Mouse (Mus musculus): ENCODE results near the gene Rpl10l. TPM values are rescaled to one million over a fixed set of nuclear protein-coding genes. Genes with fewer than 3 reads are reported as not detected.

The Rpl10l gene
- polyA plus RNA-seq (2015; fragmentation: Nextera tagmentation; extraction: Ambion mirVana) = not detected in 2 replicates

DNA sequence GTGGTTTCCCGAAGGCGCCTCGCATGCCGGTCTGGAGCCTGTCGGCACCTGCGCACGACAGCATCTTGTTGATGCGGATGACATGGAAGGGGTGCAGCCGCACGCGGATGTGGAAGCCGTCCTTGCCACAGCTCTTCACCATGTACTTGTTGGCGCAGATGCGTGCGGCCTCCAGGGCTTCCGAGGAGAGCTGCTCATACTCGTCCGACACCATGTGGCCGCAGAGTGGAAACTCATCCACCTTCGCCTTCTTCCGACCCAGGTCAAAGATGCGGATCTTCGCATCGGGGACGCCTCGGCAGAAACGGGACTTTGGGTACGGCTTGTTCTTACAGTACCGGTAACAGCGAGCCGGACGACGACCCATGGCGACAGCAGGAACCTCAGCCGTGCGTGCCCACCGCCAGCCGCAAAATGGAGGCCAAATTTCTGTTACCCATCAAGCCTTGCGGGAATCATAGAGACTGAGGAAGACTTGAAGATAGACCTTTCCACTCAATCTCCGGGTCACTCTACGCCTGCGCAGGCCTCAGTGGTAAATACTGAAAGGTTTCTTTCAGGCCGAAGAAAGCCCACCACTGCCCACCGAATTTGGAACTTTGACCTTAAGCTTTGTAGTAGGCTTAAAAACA is at the start of gene Rpl10l:
TSS of gene Rpl10l (minus strand) at position 411 of the 632 bp plus-strand sequence.
- H3K27me3 ChIP-seq (ENCODE audit: control insufficient read depth, insufficient read depth, low read length) = no peaks in the 10 kb centered on the region
- no peak for ATAC-seq (ENCODE audit: low FRiP score, low TSS enrichment)
- no peaks in the 10 kb centered on the region for H3K36me3 ChIP-seq (ENCODE audit: control insufficient read depth, insufficient read depth, low read length)
- H3K4me3 ChIP-seq (ENCODE audit: low read depth, low read length) = no peak within 1 kb of the TSS
- H3K4me2 ChIP-seq (replicated peaks; ENCODE audit: low read depth) = no peak within 1 kb of the TSS
- H3K4me1 ChIP-seq (replicated peaks; ENCODE audit: control insufficient read depth, insufficient read depth) = no peaks in the 10 kb centered on the region
- DNase-seq (ENCODE audit: low spot score) = no peak
- no peak within 1 kb of the TSS for H3K27ac ChIP-seq (replicated peaks)
- TF ChIP-seq CTCF (IDR thresholded peaks at IDR 0.05; ENCODE audit: low read depth) (no peak), EP300 (optimal IDR thresholded peaks at IDR 0.05) (no peak)
- no peaks in the 10 kb centered on the region for H3K9me3 ChIP-seq (ENCODE audit: control insufficient read depth, low read length)
- WGBS = 95% methylated on average over 44 of the region's 44 CpGs
- no peak within 1 kb of the TSS for H3K9ac ChIP-seq (ENCODE audit: low read length)

DNA sequence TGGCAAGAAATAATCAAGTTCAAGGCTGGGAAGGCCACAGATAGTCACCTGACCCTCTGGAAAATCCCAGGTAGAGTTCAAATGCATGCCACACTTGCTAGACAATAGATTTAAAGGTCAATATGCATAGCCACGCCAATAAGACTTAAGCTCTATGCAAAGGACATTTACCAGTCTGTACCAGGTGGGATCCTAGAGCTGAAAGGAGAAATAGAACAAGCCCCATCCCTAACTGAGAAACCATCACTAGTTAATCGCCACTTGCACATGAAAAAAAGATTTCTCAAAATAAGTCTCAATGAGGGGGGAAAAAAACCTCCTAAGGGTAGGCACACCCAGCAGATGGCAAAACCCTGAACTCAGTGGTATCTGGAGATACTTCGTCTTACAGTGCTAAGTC is 8.3 kb downstream of the Rpl10l start:
- H3K4me3 ChIP-seq (ENCODE audit: low read depth, low read length) = no peak overlapping the region
- no peak overlapping the region for H3K9ac ChIP-seq (ENCODE audit: low read length)
- no peak overlapping the region for H3K4me2 ChIP-seq (replicated peaks; ENCODE audit: low read depth)
- no peak for TF ChIP-seq EP300 (optimal IDR thresholded peaks at IDR 0.05)
- no peak for TF ChIP-seq CTCF (IDR thresholded peaks at IDR 0.05; ENCODE audit: low read depth)
- WGBS = 69% methylated on average over 3 of the region's 3 CpGs
- no peaks in the 10 kb centered on the region for H3K4me1 ChIP-seq (replicated peaks; ENCODE audit: control insufficient read depth, insufficient read depth)
- H3K27ac ChIP-seq (replicated peaks) = no peak overlapping the region
- H3K27me3 ChIP-seq (ENCODE audit: control insufficient read depth, insufficient read depth, low read length) = no peaks in the 10 kb centered on the region
- ATAC-seq (ENCODE audit: low FRiP score, low TSS enrichment) (no peak), DNase-seq (ENCODE audit: low spot score) (no peak)
- H3K9me3 ChIP-seq (ENCODE audit: control insufficient read depth, low read length) = no peaks in the 10 kb centered on the region
- H3K36me3 ChIP-seq (ENCODE audit: control insufficient read depth, insufficient read depth, low read length) = no peaks in the 10 kb centered on the region

DNA sequence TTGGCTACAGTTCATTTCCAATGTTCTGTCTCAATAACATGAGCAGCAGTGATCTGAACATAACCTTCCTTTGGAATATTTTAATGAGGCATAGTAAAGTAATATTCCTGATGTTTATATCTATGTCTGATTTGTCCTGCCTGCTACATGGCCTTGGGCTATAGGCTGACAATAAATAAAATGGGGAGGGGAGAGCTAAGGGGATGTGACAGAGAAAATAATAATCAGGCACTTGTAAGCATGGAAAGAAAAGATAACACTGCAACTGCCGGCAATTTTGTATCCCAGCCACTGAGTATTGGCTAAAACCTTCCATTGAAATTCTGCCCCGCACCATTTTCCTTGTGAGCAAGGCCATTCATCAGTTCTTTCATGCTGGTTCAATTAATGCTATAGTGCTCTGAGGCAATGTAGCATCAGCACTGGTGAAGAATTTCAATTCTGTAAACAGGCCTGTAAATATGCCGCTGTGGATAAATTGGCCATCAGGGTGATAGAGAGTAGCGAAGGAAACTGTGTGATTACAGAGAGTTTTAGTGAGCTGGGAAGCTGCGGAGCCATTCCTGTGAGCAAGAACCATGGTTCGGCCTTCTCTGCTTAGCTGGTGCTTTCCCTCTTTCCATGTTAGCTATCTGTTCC is 38.6 kb downstream of the Rpl10l start:
- H3K27me3 ChIP-seq (ENCODE audit: control insufficient read depth, insufficient read depth, low read length) = no peaks in the 10 kb centered on the region
- no peak for DNase-seq (ENCODE audit: low spot score)
- H3K9me3 ChIP-seq (ENCODE audit: control insufficient read depth, low read length) = no peaks in the 10 kb centered on the region
- ATAC-seq (ENCODE audit: low FRiP score, low TSS enrichment) = no peak
- TF ChIP-seq CTCF (IDR thresholded peaks at IDR 0.05; ENCODE audit: low read depth) = no peak
- no peaks in the 10 kb centered on the region for H3K4me1 ChIP-seq (replicated peaks; ENCODE audit: control insufficient read depth, insufficient read depth)
- no peak overlapping the region for H3K27ac ChIP-seq (replicated peaks)
- no peak overlapping the region for H3K9ac ChIP-seq (ENCODE audit: low read length)
- no peak overlapping the region for H3K4me2 ChIP-seq (replicated peaks; ENCODE audit: low read depth)
- no peaks in the 10 kb centered on the region for H3K36me3 ChIP-seq (ENCODE audit: control insufficient read depth, insufficient read depth, low read length)
- WGBS = 68% methylated on average over 6 of the region's 6 CpGs
- H3K4me3 ChIP-seq (ENCODE audit: low read depth, low read length) = no peak overlapping the region

DNA sequence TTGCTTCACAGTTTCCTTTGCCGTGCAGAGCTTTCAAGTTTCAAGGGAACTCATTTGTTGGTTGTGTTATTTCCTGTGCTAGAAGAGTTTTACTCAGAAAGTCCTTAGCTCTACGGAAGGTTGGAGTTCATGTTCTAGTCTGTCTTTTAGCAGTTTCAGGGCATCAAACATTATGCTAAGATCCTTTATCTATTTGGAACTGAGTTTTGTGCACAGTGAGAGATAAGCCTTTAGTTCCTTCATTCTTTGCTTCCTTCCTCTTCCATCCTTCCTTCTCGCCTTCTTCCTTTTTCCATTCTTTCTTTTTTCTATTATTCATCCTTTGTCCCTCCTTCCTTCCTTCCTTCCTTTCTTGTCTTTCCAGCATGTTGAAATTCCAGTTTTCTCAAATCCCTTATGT is 50.0 kb downstream of the Rpl10l start:
- no peak for DNase-seq (ENCODE audit: low spot score)
- Histone ChIP-seq H3K4me2 (replicated peaks; ENCODE audit: low read depth) (no peak overlapping the region), H3K9ac (ENCODE audit: low read length) (no peak overlapping the region), H3K4me3 (ENCODE audit: low read depth, low read length) (no peak overlapping the region), H3K36me3 (ENCODE audit: control insufficient read depth, insufficient read depth, low read length) (no peaks in the 10 kb centered on the region), H3K27ac (replicated peaks) (no peak overlapping the region), H3K4me1 (replicated peaks; ENCODE audit: control insufficient read depth, insufficient read depth) (no peaks in the 10 kb centered on the region), H3K27me3 (ENCODE audit: control insufficient read depth, insufficient read depth, low read length) (no peaks in the 10 kb centered on the region), H3K9me3 (ENCODE audit: control insufficient read depth, low read length) (no peaks in the 10 kb centered on the region)
- no peak for TF ChIP-seq CTCF (IDR thresholded peaks at IDR 0.05; ENCODE audit: low read depth)
- no peak for TF ChIP-seq EP300 (optimal IDR thresholded peaks at IDR 0.05)
- ATAC-seq (ENCODE audit: low FRiP score, low TSS enrichment) = no peak
- 52% methylated on average over 3 of the region's 3 CpGs for whole genome bisulfite sequencing

Data from stomach, postnatal 0 days (tissue).